Mouse (Mus musculus) ES-E14 (cell line): Measurements from ENCODE around the gene Sema4a. TPM values are rescaled to one million over a fixed set of nuclear protein-coding genes. Genes with fewer than 3 reads are reported as not detected.
A peak's percentile ranks its signal among the peaks of the same experiment; 100 is the strongest.

Experiments
- DNase-seq: peaks from one replicate; pipeline ENCODE4 v3.0.0-alpha.2; 2013; ENCODE audit warnings: low read depth, low spot score
- H3K27ac ChIP-seq: 2 replicates; pipeline ENCODE4 v1.5.1; 2012; ENCODE audit warnings: low read depth, mild to moderate bottlenecking, low read length, moderate library complexity, mixed read lengths; ENCODE audit not compliant: poor library complexity, insufficient read depth, severe bottlenecking
- H3K36me3 ChIP-seq: 2 replicates; pipeline ENCODE4 v1.6.1; 2012; ENCODE audit warnings: mild to moderate bottlenecking, low read length, moderate library complexity, mixed read lengths; ENCODE audit not compliant: control insufficient read depth, poor library complexity, insufficient read depth, severe bottlenecking
- H3K4me1 ChIP-seq, 2 experiments: fragments of 150-350 bp in 1 of 2; sonication (generic) in 1 of 2; 2 replicates each; pipeline ENCODE4 v1.6.1; 2012; ENCODE audit warnings: low read length in 2 of 2, mild to moderate bottlenecking in 1 of 2, mixed read lengths in 1 of 2; ENCODE audit not compliant: control insufficient read depth in 2 of 2, insufficient read depth in 2 of 2, poor library complexity in 1 of 2
- H3K4me3 ChIP-seq, 2 experiments: fragments of 150-350 bp in 1 of 2; sonication (generic) in 1 of 2; 2 replicates each; pipeline ENCODE4 v1.5.1; 2012; ENCODE audit warnings: low read length in 2 of 2, low read depth in 1 of 2, mild to moderate bottlenecking in 1 of 2, mixed read lengths in 1 of 2; ENCODE audit not compliant: insufficient read depth in 1 of 2, poor library complexity in 1 of 2, severe bottlenecking in 1 of 2
- H3K9ac ChIP-seq: 2 replicates; pipeline ENCODE4 v1.6.1; 2012; ENCODE audit warnings: low read depth, mild to moderate bottlenecking, low read length, mixed read lengths; ENCODE audit not compliant: poor library complexity, insufficient read depth, severe bottlenecking
- H3K9me3 ChIP-seq: fragments of 150-350 bp; sonication (generic); 2 replicates; pipeline ENCODE4 v1.6.1; 2012; ENCODE audit warnings: low read depth, mild to moderate bottlenecking, low read length; ENCODE audit not compliant: control insufficient read depth, insufficient read depth
- CHD2 ChIP-seq: IDR thresholded peaks from 2 replicates; pipeline ENCODE4 v1.6.1; 2014; ENCODE audit warnings: mild to moderate bottlenecking, low read depth, low read length, inconsistent platforms
- HCFC1 ChIP-seq: IDR thresholded peaks from 2 replicates; pipeline ENCODE4 v1.6.1; 2012; ENCODE audit warnings: low read length, inconsistent platforms, borderline replicate concordance; ENCODE audit not compliant: insufficient read depth
- MAFK ChIP-seq: IDR thresholded peaks from 2 replicates; pipeline ENCODE4 v1.6.1; 2014; ENCODE audit warnings: mild to moderate bottlenecking, low read depth, low read length, inconsistent platforms; ENCODE audit not compliant: insufficient read depth
- ZC3H11A ChIP-seq: IDR thresholded peaks from 2 replicates; pipeline ENCODE4 v1.6.1; 2012; ENCODE audit warnings: low read depth, mild to moderate bottlenecking, inconsistent platforms, low read length, borderline replicate concordance
- ZNF384 ChIP-seq: IDR thresholded peaks from 2 replicates; pipeline ENCODE4 v1.6.1; 2012; ENCODE audit warnings: low read depth, low read length, inconsistent platforms
- in situ Hi-C, 2 experiments: fragments of 600-800 bp; cut with MboI; formaldehyde crosslinking; loops; one replicate each; pipeline ENCODE4 v1.15.1; 2025; ENCODE audit warnings: low sequenced_read_pairs in 2 of 2, inconsistent platforms in 1 of 2; ENCODE audit not compliant: unreplicated experiment in 2 of 2
- total RNA-seq: library from RNA; depleted of rRNA; stranded (reverse); fragments of 300-350 nt; gene quantifications from 2 replicates; pipeline ENCODE4 v1.2.3, GENCODE M21; 2012

Sema4a gene
- total RNA-seq, 1 experiment, result 8.8 TPM

- Histone ChIP-seq H3K4me3 (peak overlapping the region in 1 of 2 experiments; percentile 27; a peak in 2 of 4 replicates), H3K9me3 (no peaks in the 10 kb centered on the region), H3K9ac (no peak overlapping the region), H3K4me1 (peaks cover 2 to 11% of the 10 kb centered on the region in 2 experiments; a peak in 3 of 4 replicates), H3K27ac (no peak overlapping the region), H3K36me3 (peaks cover 4% of the 10 kb centered on the region; the same call in 1 of the 2 replicates)
- in situ Hi-C loops, result no loop called here
- TF ChIP-seq HCFC1, result no peak
- no peak for DNase-seq
Observed at GRCm38 (mm10) chr3:88425708-88426420, 35.1 kb downstream of the Sema4a start.

GRCm38 (mm10) chr3:88425330-88425689, 35.7 kb downstream of the Sema4a start:
- H3K9ac ChIP-seq, result no peak overlapping the region
- H3K4me3 ChIP-seq, result peak overlapping the region in 1 of 2 experiments; percentile 27; a peak in 2 of 4 replicates
- peaks cover 2 to 11% of the 10 kb centered on the region in 2 experiments; a peak in 3 of 4 replicates for H3K4me1 ChIP-seq
- H3K27ac ChIP-seq, result no peak overlapping the region
- no peaks in the 10 kb centered on the region for H3K9me3 ChIP-seq
- in situ Hi-C loops, result no loop called here
- H3K36me3 ChIP-seq, result peaks cover 9% of the 10 kb centered on the region; the same call in 1 of the 2 replicates
- DNase-seq, result no peak
- TF ChIP-seq ZC3H11A (no peak), ZNF384 (no peak), HCFC1 (no peak), MAFK (no peak), CHD2 (no peak)

GRCm38 (mm10) chr3:88424605-88425329, 36.2 kb downstream of the Sema4a start, which contains the start of gene Slc25a44:
Gene Slc25a44 (minus strand): TSS chr3:88425139.
- H3K27ac ChIP-seq, result no peak within 1 kb of the TSS
- DNase-seq, result peak; percentile 99
- TF ChIP-seq HCFC1 (peak; percentile 87), CHD2 (no peak)

GRCm38 (mm10) chr3:88422020-88422720, 38.8 kb downstream of the Sema4a start:
- TF ChIP-seq HCFC1, result no peak
- TF ChIP-seq ZNF384, result no peak
- TF ChIP-seq CHD2, result no peak
- TF ChIP-seq MAFK, result no peak
- no peak for TF ChIP-seq ZC3H11A
- no peak for DNase-seq
- H3K4me3 ChIP-seq, result no peak overlapping the region
- H3K9ac ChIP-seq, result no peak overlapping the region
- in situ Hi-C loops, result no loop called here
- peaks cover 16% of the 10 kb centered on the region; the same call in 1 of the 2 replicates for H3K36me3 ChIP-seq
- no peaks in the 10 kb centered on the region for H3K9me3 ChIP-seq
- H3K4me1 ChIP-seq, result peaks cover 2 to 11% of the 10 kb centered on the region in 2 experiments; a peak in 3 of 4 replicates
- H3K27ac ChIP-seq, result no peak overlapping the region

More at GRCm38 (mm10) chr3:88424605-88425329, 36.2 kb downstream of the Sema4a start, which contains the start of gene Slc25a44:
- peaks cover 13% of the 10 kb centered on the region; the same call in 1 of the 2 replicates for H3K36me3 ChIP-seq
- in situ Hi-C loops, result no loop called here
- peak within 1 kb of the TSS; percentile 94 to 98 for H3K4me3 ChIP-seq
- peaks cover 2 to 11% of the 10 kb centered on the region in 2 experiments; a peak in 3 of 4 replicates for H3K4me1 ChIP-seq
- H3K9me3 ChIP-seq, result no peaks in the 10 kb centered on the region
- H3K9ac ChIP-seq, result peak within 1 kb of the TSS; percentile 77
